Mouse (Mus musculus) gastrocnemius, adult 2 months (tissue): Measurements from ENCODE around the gene Hist1h2ab. TPM values are rescaled to one million over a fixed set of nuclear protein-coding genes. Genes with fewer than 3 reads are reported as not detected.

ENCODE experiments used
- DNase-seq: peaks from one replicate; pipeline ENCODE4 v3.0.0; 2022
- H3K27ac ChIP-seq: fragments of 200-600 bp; 2 replicates; pipeline ENCODE4 v1.8.1; 2022; ENCODE audit warnings: mild to moderate bottlenecking
- H3K4me3 ChIP-seq: fragments of 200-600 bp; 2 replicates; pipeline ENCODE4 v1.8.1; 2022; ENCODE audit warnings: mild to moderate bottlenecking, moderate library complexity
- CTCF ChIP-seq: fragments of 200-600 bp; IDR thresholded peaks from 2 replicates; pipeline ENCODE4 v1.8.1; 2022; ENCODE audit warnings: antibody characterized with exemption, mild to moderate bottlenecking, moderate library complexity
- intact Hi-C: fragments of 180-260 bp; cut with DNase I; formaldehyde crosslinking; loops from one replicate; pipeline ENCODE4 v1.15.1; 2025
- total RNA-seq, 2 experiments: library from RNA; stranded (reverse); gene quantifications; 2 replicates each; pipeline ENCODE4 v1.2.3; 2021

The Hist1h2ab gene
- total RNA-seq, 2 experiments from 2014 or later = 1.9 TPM; not detected in 1

GRCm38 (mm10) chr13:23749563-23750121 is 1.3 kb upstream of the Hist1h2ab start:
- Histone ChIP-seq H3K4me3 (no peak overlapping the region), H3K27ac (no peak overlapping the region)
- no peak for TF ChIP-seq CTCF
- intact Hi-C loops = loop anchor here (5.0 to 10.0 kb wide), 3 partner anchors 167 to 1707 kb away; partner anchors contain the start of genes Hist1h2ag, Hist1h2bj, Hist1h4d and Hist1h4i
- DNase-seq = no peak

- H3K4me3 ChIP-seq = peak overlapping the region; percentile 70
- TF ChIP-seq CTCF = no peak
- no peak for DNase-seq
- intact Hi-C loops = loop anchor here (10.0 kb wide), 1 partner anchor 387 kb away; the partner anchor contains the start of gene Zfp322a
- peak overlapping the region; percentile 46 for H3K27ac ChIP-seq
Measured at GRCm38 (mm10) chr13:23751478-23751956, 591 bp downstream of the Hist1h2ab start.

GRCm38 (mm10) chr13:23752067-23752741 is 1.3 kb downstream of the Hist1h2ab start, which contains the start of gene Hist1h3b:
TSS of gene Hist1h3b (plus strand) at chr13:23752267.
- peak within 1 kb of the TSS; percentile 75 for H3K27ac ChIP-seq
- peak within 1 kb of the TSS; percentile 70 for H3K4me3 ChIP-seq
- DNase-seq = peak; percentile 82
- intact Hi-C loops = loop anchor here (10.0 kb wide), 1 partner anchor 387 kb away; the partner anchor contains the start of gene Zfp322a

GRCm38 (mm10) chr13:23752742-23753172 is 1.8 kb downstream of the Hist1h2ab start:
- Histone ChIP-seq H3K27ac (no peak overlapping the region), H3K4me3 (peak overlapping the region; percentile 26)
- TF ChIP-seq CTCF = no peak
- DNase-seq = no peak
- intact Hi-C loops = loop anchor here (10.0 kb wide), 1 partner anchor 388 kb away; the partner anchor contains the start of gene Zfp322a

GRCm38 (mm10) chr13:23753314-23754078 is 2.6 kb downstream of the Hist1h2ab start:
- Histone ChIP-seq H3K4me3 (no peak overlapping the region), H3K27ac (no peak overlapping the region)
- TF ChIP-seq CTCF = no peak
- no peak for DNase-seq
- intact Hi-C loops = loop anchor here (10.0 kb wide), 1 partner anchor 389 kb away; the partner anchor contains the start of gene Zfp322a

- DNase-seq = no peak
- intact Hi-C loops = loop anchor here (10.0 kb wide), 1 partner anchor 390 kb away; the partner anchor contains the start of gene Zfp322a
- TF ChIP-seq CTCF = no peak
- no peak overlapping the region for H3K27ac ChIP-seq
- H3K4me3 ChIP-seq = no peak overlapping the region
Measured at GRCm38 (mm10) chr13:23755000-23755399, 4.1 kb downstream of the Hist1h2ab start.

- H3K4me3 ChIP-seq = peak within 1 kb of the TSS; percentile 63
- intact Hi-C loops = loop anchor here (10.0 kb wide), 1 partner anchor 392 kb away; the partner anchor contains the start of gene Zfp322a
- TF ChIP-seq CTCF = no peak
- peak; percentile 68 for DNase-seq
- peak within 1 kb of the TSS; percentile 48; the same call in 1 of the 2 replicates for H3K27ac ChIP-seq
Measured at GRCm38 (mm10) chr13:23756790-23757189, 5.9 kb downstream of the Hist1h2ab start, which contains the start of gene Hist1h4b. TSS of gene Hist1h4b (plus strand) at chr13:23757013.

GRCm38 (mm10) chr13:23757211-23757773 is 6.4 kb downstream of the Hist1h2ab start:
- peak overlapping the region; percentile 63 for H3K4me3 ChIP-seq
- no peak overlapping the region for H3K27ac ChIP-seq
- no peak for TF ChIP-seq CTCF
- intact Hi-C loops = loop anchor here (10.0 kb wide), 1 partner anchor 392 kb away; the partner anchor contains the start of gene Zfp322a
- DNase-seq = no peak

GRCm38 (mm10) chr13:23757921-23758320 is 7.0 kb downstream of the Hist1h2ab start:
- H3K27ac ChIP-seq = no peak overlapping the region
- no peak overlapping the region for H3K4me3 ChIP-seq
- TF ChIP-seq CTCF = no peak
- intact Hi-C loops = loop anchor here (10.0 kb wide), 1 partner anchor 393 kb away; the partner anchor contains the start of gene Zfp322a
- DNase-seq = no peak

GRCm38 (mm10) chr13:23759251-23759771 is 8.4 kb downstream of the Hist1h2ab start:
- TF ChIP-seq CTCF = no peak
- no peak overlapping the region for H3K27ac ChIP-seq
- intact Hi-C loops = loop anchor here (10.0 kb wide), 1 partner anchor 395 kb away; the partner anchor contains the start of gene Zfp322a
- DNase-seq = no peak
- no peak overlapping the region for H3K4me3 ChIP-seq

GRCm38 (mm10) chr13:23759916-23760239 is 9.0 kb downstream of the Hist1h2ab start:
- intact Hi-C loops = loop anchor here (5.0 to 10.0 kb wide), 3 partner anchors 138 to 395 kb away; partner anchors contain the start of genes Hist1h1e, Hist1h2be, Hist1h4d and Zfp322a
- no peak overlapping the region for H3K4me3 ChIP-seq
- no peak overlapping the region for H3K27ac ChIP-seq
- DNase-seq = no peak
- no peak for TF ChIP-seq CTCF
